Mouse (Mus musculus) bone marrow macrophage, adult 2 months (primary cell): ENCODE measurements at regions not wholly inside any gene's neighbourhood (a gene's known extent, or its start where the extent isn't known, plus 50 kb on each side); places are given as distances from the start of the nearest gene placed in this dataset.

ENCODE experiments used
- CTCF ChIP-seq: IDR thresholded peaks from 2 replicates; pipeline ENCODE4 v1.5.1; 2012; ENCODE audit warnings: low read depth, mild to moderate bottlenecking, low read length, moderate library complexity
- POLR2A ChIP-seq: IDR thresholded peaks from 2 replicates; pipeline ENCODE4 v1.6.1; 2012; ENCODE audit warnings: mild to moderate bottlenecking, low read depth, low read length, borderline replicate concordance

DNA sequence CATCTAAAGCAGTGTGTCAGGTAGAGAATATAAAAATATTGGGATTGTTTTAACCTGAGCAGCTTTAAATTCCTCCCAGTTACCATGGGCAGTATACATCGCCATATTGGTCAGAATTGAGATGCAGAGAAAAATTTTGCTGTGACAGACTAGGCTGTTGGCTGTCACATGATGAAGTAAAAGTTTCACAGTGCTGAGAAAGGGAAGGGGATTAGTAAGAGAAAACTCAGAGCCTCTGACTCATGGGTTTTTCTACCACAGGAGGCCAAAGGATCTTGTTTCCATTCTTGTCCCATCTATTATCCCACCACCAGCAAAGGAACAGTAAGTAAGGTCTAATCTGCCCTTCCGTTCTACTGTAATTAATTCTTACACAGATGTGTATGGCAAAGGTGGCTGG, 191.8 kb upstream of the Agr3 start:
- no peak for TF ChIP-seq CTCF
- TF ChIP-seq POLR2A: no peak
